Mouse (Mus musculus): ENCODE measurements at regions not wholly inside any gene's neighbourhood (a gene's known extent, or its start where the extent isn't known, plus 50 kb on each side); places are given as distances from the start of the nearest gene placed in this dataset.
A peak's percentile ranks its signal among the peaks of the same experiment; 100 is the strongest.

GRCm38 (mm10) chrX:61119499-61119898 is 65.9 kb downstream of the Cdr1 start:
- peak; percentile 15 for DNase-seq

- no peak for DNase-seq
These were observed 68.0 kb downstream of the Cdr1 start for GRCm38 (mm10) chrX:61117368-61117767.

DNA sequence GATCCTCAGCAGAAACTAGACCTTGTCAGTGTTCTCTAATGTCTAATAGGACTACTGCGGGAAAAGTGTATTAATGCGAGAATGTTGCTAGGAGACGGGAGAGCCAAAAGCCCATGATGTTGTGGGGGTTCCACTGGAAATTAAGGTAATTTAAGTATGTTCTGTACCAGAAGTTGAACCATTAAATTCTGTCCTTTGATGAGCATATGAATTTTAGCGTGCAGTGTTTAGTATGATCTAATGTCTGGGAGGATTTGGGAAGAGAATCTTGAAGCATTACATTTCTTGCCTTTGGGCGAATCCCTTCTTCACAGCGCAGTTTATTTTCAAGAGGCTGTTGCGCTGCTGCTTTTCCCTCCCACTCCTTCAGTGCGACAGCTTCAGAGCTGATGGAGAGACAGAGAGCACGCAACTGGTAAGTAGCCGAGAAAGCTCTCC is 69.3 kb downstream of the Cdr1 start:
- DNase-seq, result peak; percentile 33
